Mouse (Mus musculus) heart, postnatal 10 days (tissue): ENCODE results near the gene Nrp2. TPM values are rescaled to one million over a fixed set of nuclear protein-coding genes. Genes with fewer than 3 reads are reported as not detected.
A peak's percentile ranks its signal among the peaks of the same experiment; 100 is the strongest.

Experiments
- DNase-seq, 2 experiments: peaks; one replicate each; pipeline ENCODE4 v3.0.0; 2021
- intact Hi-C: fragments of 180-260 bp; cut with DNase I; formaldehyde crosslinking; loops from one replicate; pipeline ENCODE4 v1.15.1; 2025
- total RNA-seq, 2 experiments: library from RNA; stranded (reverse); gene quantifications; 2 replicates each; pipeline ENCODE4 v1.2.3; 2021

The Nrp2 gene
- total RNA-seq, 2 experiments from 2014 or later: 64.3 to 76.0 TPM

GRCm38 (mm10) chr1:62838083-62838482, 135.0 kb downstream of the Nrp2 start:
- intact Hi-C loops: no loop called here

GRCm38 (mm10) chr1:62838631-62839030, 135.5 kb downstream of the Nrp2 start:
- no peak for DNase-seq
- intact Hi-C loops: no loop called here

More at GRCm38 (mm10) chr1:62838083-62838482, 135.0 kb downstream of the Nrp2 start:
- DNase-seq: no peak

GRCm38 (mm10) chr1:62843215-62843614, 140.1 kb downstream of the Nrp2 start:
- no peak for DNase-seq
- intact Hi-C loops: no loop called here

DNA sequence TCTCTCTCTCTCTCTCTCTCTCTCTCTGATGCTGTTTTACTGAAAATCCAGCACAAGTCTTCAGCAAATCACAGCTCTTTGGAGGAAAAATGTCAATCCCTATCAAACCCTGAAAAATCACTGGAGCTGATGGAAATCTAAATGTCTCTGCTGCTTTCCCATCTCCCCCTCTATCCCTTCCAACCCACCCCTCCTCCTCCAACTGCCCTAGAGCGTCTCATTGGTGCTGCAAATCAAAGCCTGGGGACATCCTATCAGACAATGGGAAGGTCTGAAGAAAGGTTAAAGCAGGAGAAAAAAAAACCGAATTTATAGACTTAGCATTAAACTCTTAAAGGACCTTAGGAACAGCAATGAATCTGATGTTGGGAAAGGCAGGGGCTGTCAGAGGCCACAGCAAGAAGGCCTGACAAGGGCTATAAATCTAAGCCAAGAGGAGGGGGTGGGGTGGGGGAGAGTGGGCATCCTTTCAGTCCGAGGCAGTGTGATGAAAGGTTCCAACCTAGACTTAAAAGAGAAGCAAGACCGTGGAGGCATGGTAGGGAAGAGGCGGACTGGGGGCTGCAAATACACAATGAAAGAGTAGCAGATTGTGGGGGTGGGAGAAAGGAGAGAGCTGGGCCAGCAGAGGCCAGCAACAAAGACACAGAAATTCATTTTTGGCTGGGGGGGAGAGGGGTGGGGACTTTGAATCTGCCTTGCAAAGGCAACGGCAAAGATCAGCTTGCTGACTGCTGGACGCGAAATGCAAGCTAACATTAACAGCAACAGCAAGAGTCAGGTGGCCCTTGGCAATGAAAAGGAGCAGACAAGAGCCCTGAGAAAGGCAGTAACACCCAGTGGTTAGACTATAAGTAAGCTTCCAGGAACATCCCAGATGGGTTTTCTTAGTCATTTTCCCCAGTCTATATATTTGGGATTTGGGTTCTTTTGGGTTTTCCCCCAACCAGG, 148.2 kb downstream of the Nrp2 start:
- intact Hi-C loops: no loop called here
- no peak for DNase-seq

- intact Hi-C loops: no loop called here
- DNase-seq: no peak
Observed at GRCm38 (mm10) chr1:62853362-62853761, 150.3 kb downstream of the Nrp2 start.

- no peak for DNase-seq
- intact Hi-C loops: no loop called here
Observed at GRCm38 (mm10) chr1:62853996-62854395, 150.9 kb downstream of the Nrp2 start.

DNA sequence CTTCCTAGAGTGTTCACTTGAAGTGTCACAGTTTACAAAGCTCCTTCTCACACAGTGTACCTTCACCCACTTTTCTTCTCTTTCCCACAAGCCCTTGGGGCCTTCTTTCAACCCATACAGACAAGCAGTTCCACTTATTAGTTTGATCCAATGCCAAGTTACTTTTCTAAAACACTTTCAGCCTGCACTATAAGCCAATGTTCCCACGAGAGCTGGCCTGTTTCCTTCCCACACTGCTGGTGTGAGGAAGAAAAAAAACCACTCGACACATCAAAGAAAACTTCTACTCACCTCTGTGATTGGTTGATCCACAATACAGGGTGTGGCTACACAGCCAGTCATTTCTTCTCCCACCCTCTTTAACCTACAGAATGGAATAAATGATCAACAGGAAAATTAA, 156.0 kb downstream of the Nrp2 start:
- intact Hi-C loops: no loop called here
- DNase-seq: no peak

GRCm38 (mm10) chr1:62859556-62860300, 156.6 kb downstream of the Nrp2 start:
- DNase-seq: peak; percentile 12 to 31
- intact Hi-C loops: no loop called here

- peak; percentile 8 to 18 for DNase-seq
Observed at GRCm38 (mm10) chr1:62860327-62860726, 157.2 kb downstream of the Nrp2 start.

DNA sequence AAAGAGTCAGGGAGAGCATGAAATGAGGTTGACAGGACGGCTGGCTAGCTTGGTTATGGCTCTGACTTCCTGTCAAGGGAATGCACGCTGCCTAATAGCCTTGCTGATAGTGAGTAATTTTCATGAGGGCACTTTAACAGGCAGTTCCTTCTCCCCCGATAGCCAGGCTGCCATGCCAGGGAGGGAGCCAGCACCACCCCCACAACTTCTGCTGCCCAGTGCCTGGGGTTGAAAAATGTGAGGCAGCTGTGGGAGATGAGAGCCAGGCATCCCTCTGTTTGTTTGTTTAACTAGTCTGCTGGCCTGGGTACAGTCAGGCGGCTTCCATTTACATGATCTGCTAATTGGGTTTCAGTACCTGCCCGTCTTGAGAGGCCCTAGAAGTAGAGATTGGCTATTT, 157.7 kb downstream of the Nrp2 start:
- peak; percentile 65 to 70 for DNase-seq

More at GRCm38 (mm10) chr1:62860327-62860726, 157.2 kb downstream of the Nrp2 start:
- intact Hi-C loops: no loop called here

More for the DNA sequence above, 157.7 kb downstream of the Nrp2 start:
- intact Hi-C loops: no loop called here
